Mouse (Mus musculus): Measurements from ENCODE around the gene Npm1. TPM values are rescaled to one million over a fixed set of nuclear protein-coding genes. Genes with fewer than 3 reads are reported as not detected.

Gene Npm1
- total RNA-seq (2017), result 597 and 613 TPM in 2 replicates

DNA sequence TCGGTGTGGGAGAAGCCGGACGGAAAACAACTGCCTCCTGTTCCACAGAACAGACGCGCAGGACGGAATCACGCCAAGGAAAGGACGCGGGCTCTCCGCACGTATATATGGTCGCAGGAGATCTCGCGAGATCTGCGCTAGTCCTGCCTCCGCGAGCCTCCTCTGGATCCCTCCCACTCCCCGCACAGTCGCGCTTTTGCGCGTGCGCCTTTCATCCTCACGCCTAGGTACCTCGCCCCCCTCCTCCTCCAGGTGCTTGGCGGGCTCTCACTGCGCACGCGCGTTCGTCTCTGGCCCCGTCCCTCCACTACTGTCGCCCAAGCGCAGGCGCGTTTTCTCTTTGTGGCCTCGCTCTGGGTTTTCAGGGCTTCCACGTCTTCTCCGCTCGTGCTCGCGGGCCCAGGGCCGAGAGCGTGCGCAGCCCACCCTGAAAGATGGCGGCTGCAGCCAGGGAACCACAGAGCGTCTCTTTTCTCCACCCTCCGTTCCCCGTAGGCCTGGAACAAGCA, at the start of gene Npm1:
Gene Npm1 (minus strand): TSS at position 209 of the 509 bp plus-strand sequence.
- peak; percentile 97 for ATAC-seq (ENCODE audit: extremely low read depth, insufficient number of reproducible peaks, low FRiP score, poor library complexity, severe bottlenecking)

DNA sequence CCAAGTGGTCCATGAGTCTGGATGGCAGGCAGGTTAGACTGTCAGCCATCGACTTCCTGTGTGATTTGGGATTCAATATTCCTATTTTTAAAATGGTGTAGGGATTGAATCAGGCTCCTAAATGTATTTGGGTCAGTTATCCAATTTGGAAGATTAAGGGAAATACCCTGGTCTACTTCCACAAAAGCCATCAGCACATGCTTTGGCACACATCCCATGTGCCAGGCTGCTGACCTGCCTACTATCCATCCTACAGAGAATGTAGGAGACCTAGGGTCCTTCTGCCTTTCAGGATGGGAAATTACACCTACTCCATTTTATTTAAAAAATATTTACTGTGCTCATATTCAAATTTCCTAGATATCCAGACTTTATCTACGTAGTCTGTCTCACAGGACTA, 44.4 kb upstream of the Npm1 start:
- no peak for ATAC-seq (ENCODE audit: extremely low read depth, insufficient number of reproducible peaks, low FRiP score, poor library complexity, severe bottlenecking)

DNA sequence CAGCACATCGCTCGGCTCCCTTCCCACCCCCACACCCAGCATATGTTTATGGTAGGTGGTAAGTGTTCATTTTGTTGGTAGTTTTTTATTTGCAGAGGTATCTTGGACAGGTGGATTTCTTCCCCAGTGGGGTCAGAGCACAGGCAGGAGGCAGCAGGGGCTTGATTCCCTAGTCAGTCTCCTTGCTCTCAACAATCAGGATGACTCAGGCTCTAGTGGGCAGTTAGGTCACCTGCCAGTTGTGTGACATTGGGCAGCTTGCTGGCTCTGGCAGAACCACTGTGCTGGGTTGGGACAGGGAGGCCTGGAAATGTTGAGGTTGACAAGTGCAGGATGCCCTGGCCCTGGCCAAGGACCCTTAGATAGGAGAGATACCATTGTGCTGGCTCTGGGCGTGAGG, 42.0 kb upstream of the Npm1 start:
- ATAC-seq (ENCODE audit: extremely low read depth, insufficient number of reproducible peaks, low FRiP score, poor library complexity, severe bottlenecking), result no peak

DNA sequence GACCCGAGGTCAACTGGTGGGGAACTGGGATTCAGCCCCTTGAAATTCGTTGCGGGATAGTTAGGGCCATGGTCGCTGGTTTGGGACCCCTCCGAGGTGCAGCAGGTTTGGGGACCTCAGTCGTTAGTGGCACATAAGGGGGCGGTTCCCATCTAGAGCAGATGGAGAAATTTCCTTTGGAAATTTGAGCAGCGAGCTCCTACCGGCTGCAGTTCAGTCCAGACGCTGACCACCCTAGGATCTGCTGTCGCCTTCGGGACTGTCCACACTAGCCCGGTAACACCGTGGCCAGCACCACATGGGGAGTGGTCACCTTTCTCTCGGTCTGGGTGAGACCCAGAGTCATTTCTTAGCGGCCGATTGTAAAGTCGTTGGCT, 41.3 kb upstream of the Npm1 start:
- no peak for ATAC-seq (ENCODE audit: extremely low read depth, insufficient number of reproducible peaks, low FRiP score, poor library complexity, severe bottlenecking)

DNA sequence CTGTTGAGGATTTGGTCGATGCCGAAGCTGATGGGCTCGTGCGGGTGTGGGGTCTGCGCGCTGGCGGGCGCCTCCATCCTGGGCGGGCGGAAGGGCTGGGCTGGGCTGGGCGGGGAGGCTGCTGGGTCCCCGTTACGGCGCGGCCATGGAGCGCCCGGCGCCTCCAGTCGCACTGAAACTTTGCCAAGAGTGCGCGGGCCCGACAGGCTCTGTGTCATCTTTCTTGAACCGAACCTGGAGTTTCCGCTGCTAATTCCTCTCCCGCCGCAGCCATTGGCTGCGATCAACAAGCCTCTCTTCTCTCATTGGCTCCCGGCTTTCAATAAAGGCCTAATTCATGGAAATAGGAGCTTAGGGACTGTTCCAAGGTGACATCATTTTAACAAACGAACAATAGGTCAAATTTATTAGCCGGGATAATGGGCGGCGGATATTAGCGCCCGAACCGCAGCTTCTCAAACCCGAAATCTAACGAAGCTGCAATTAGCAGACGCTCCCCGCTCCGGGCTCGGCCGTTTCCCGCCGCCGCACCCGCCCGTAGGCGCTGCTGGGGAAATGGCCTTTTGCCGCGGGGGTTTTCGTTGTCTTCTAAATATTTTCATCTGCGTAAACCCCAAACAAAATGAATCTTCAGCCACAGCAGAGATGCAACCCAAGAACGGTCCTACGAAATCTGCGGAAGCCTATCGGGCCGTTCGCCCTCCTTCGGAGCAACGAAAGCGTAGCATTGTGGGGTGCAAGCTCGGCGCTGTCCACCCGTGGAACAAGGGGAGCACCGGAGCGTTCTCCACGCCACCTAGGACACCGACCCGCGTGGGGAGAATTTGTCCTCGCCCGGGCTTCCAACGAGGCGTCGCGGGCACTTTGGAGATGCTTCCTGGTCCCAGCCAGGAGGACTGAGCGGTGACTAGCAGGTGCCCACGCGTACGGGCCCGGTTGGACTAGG, 40.6 kb upstream of the Npm1 start, which contains the start of gene Tlx3:
Gene Tlx3 (minus strand): TSS at position 207 of the 946 bp plus-strand sequence.
- ATAC-seq (ENCODE audit: extremely low read depth, insufficient number of reproducible peaks, low FRiP score, poor library complexity, severe bottlenecking), result no peak

DNA sequence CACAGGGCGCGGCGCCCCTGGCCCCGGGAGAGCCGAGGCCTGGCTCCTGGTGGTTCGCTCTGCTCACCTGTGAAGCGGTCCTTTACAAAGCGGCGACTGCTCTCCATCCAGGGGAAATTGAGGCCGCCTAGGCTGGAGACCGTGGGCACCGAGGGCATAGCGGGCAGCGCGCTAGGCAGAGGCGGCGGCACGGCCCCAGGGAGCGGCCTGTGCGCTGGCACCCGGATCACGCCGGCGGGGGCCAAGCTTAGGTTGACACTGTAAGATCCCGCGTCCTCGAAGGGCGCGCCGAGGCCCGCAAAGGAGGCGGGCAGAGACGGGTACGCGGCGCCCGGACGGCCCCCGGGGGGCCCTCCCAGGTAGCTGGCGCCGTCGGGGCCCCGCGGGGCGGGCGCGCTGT, 40.0 kb upstream of the Npm1 start:
- ATAC-seq (ENCODE audit: extremely low read depth, insufficient number of reproducible peaks, low FRiP score, poor library complexity, severe bottlenecking), result no peak

DNA sequence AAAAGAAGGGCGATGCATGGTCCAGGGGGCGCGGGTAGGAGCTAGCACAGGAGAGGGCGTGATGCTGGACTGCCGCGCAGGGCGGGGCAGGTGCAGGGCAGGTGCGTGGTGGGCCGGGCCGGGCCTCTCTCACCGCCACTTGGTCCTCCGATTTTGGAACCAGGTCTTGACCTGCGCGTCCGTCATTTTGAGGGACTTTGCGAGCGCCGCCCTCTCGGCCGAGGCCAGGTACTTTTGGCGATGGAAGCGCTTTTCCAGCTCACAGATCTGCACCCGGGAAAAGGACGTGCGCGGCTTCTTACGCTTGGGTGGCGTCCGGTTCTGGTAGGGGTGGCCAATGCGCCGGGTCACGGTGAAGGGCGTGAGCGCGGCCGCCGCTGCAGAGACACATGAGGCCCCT, 39.3 kb upstream of the Npm1 start:
- no peak for ATAC-seq (ENCODE audit: extremely low read depth, insufficient number of reproducible peaks, low FRiP score, poor library complexity, severe bottlenecking)

DNA sequence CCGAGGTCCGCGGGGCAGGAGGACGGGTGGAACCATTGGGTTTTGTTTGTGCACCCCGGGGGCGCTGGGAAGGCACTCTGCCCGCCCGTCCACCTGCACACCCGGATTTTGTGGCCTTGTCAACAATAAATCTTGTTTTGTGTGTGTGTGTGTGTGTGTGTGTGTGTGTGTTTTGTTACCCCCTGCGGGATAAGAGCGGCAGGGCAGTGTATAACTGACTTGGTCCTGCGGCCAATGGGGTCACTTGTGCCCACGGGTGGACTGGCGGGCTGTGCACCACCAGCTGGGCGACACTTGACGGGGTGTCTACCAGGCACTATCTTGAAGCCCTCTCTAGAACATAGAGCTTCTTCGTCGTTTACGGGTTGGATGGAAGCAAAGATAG, 38.6 kb upstream of the Npm1 start:
- ATAC-seq (ENCODE audit: extremely low read depth, insufficient number of reproducible peaks, low FRiP score, poor library complexity, severe bottlenecking), result no peak

DNA sequence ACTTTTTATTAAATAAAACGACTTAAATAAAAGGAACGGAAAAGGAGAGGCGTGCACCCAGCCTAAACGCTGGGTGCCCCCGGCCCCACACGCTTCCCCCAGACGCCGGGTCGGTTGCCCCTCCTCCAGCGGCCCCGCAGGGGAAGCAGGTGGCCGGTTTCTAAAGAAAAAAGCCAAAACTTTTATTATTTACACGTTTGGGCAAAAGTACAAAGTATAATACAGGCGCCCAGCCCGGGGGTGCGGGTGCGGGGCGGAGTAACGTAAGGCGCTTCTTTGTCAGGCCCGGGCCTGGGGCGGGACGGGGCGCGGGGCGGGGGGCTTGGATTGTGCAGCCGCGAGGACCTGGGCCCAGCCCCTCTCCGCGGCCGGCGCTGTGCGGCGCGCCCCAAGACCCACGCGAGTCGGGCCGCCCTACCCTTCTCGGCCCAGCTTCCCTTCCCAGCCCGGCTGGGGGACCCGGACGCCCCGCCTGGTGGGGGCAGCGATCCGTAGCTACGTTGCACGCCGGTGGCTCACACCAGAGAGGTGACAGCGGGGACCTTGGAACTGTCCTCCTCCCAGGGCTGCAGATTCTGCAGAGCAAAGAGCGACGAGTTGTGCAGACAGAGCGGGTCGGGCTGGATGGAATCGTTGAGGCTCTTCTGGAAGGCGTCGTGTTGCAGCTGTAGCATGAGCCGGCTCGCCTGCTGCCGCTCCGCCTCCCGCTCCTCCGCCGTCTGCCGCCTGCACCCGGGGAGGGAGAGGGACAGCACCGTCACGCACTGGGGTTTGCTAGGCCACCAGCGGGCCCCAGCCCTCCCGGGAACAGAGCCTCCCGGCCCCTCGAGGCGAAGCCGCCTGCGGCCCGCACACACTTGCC, 38.0 kb upstream of the Npm1 start:
- no peak for ATAC-seq (ENCODE audit: extremely low read depth, insufficient number of reproducible peaks, low FRiP score, poor library complexity, severe bottlenecking)

DNA sequence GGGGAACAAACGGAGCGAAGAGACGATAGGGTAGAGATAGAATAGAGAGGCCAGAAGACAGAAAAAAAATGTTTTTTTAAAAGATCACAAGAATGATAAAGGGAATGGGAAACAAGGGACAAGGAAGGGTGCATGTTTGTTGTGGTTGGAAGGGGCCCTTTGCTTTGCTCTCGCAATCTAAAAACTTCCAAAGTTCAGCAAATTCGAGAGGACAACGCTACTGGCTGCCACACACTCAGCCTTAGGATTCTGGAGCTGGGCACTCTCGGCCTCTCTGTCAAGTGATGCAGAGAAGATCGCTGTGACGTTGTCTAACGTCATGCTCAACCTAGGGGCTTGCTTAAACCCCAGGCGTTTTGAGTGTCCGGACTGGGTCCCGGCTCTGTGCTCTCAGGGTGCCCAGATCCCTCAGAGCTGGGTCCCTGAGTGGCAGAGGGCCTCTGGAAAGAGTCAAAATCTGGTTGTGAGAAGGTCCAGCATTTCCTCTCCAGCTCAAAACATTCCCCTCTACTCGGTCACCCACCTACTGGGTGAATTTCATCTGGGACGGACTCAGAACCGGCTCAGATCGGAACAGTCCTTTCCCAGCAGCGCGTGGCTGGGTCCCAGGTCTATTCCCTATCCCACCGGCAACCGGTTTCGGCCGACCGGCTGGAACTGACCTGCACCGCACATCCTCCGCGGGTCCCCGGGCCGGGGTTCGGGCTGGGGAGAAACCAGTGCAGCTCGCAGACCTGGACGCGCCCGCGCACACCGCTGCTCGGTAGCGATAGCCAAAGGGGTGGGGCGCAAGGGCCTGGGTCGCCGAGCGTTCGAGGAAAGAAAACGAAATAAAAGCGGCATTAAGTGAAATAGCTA, 37.1 kb upstream of the Npm1 start:
- ATAC-seq (ENCODE audit: extremely low read depth, insufficient number of reproducible peaks, low FRiP score, poor library complexity, severe bottlenecking), result no peak

DNA sequence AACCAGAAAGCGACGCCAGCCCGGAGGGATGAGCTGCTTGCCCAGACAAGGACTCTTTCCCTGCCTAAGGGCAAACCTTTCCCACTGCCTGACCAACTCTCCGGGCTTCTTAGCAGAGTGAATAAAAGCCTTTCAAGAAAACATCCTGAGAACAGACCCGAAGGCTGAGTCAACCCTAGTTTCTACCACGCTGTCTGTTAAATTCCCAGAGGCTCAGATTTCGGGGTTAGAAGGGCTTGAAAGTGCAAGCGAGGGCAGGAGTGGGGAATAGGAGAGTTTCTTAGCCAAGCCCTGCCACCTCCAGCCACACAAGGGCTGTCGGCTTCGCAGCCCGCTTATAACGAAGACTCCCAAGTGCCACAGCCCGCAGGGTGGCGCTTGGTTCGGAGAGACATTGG, 36.1 kb upstream of the Npm1 start:
- ATAC-seq (ENCODE audit: extremely low read depth, insufficient number of reproducible peaks, low FRiP score, poor library complexity, severe bottlenecking), result no peak

DNA sequence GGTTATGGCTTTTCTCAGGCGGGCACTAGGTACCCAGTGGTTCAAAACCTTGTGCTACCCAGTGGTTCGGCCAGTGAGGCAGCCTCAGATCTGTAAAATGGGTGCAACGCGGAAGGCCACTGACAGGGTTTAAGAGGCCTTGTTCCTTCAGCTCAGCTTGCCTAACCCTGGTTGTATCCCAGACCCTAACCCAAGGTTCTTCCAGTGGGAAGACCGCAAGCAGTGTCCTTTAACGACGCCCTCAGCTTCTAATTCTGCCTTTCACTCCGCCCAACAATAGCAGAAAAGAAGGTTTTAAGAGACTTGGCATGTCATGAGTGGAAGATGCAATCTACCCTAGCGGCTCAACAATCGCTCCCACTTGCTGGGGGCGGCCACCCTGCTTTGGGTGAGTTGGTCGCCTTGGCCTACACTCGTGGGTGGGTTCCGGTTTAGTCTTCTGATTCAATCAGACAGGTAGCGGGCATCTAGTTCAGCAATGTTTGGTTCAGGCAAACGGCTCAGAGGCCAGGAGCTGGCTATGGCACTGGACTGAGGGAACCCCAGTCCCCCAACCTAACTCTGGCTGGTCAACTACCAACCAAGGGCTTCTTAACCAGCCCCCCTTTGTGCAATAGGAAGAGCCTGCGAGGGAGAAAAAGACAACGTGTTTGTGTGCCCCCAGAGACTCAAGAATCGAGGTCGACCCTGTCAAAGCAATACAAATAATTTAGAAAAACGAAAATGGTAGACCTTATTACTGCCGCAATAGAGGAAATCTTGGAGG, 35.5 kb upstream of the Npm1 start:
- ATAC-seq (ENCODE audit: extremely low read depth, insufficient number of reproducible peaks, low FRiP score, poor library complexity, severe bottlenecking), result no peak

DNA sequence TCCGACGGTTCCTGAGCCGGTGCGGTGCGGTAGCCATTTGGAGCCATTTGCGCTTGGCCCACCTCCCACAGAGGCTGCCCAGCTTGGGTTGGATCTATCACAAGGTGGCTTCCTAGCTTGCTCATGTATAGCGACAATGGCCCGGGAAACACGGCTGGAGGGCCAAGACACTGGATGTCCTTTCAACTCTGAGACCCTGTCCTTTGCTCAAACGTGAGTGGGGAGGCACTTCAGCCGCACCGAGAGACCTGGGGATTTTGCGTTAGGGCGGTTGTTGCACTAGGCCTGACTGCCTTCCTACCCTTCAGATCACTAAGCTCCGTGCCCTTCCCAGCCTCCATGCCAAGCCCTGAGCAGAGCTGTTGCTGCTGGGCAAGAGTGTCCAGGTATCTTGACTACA, 34.7 kb upstream of the Npm1 start:
- no peak for ATAC-seq (ENCODE audit: extremely low read depth, insufficient number of reproducible peaks, low FRiP score, poor library complexity, severe bottlenecking)

DNA sequence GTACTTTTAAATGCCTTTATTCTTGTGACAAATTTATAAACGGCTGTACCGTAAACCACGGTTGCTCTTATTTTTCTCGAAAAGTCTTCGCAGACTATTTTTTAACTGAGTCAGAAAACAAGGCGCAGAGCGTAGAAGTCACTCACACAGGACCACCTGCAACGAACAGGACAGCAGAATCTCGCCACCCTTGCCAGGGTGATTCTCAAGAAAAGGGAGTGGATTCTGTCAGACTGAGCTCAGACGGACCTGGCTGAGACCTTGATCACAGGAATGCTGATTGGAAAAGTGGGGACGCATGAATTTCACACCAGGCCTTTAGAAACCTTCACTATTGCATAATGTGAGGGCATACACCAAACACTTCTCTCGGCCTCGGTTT, 34.1 kb upstream of the Npm1 start:
- no peak for ATAC-seq (ENCODE audit: extremely low read depth, insufficient number of reproducible peaks, low FRiP score, poor library complexity, severe bottlenecking)

DNA sequence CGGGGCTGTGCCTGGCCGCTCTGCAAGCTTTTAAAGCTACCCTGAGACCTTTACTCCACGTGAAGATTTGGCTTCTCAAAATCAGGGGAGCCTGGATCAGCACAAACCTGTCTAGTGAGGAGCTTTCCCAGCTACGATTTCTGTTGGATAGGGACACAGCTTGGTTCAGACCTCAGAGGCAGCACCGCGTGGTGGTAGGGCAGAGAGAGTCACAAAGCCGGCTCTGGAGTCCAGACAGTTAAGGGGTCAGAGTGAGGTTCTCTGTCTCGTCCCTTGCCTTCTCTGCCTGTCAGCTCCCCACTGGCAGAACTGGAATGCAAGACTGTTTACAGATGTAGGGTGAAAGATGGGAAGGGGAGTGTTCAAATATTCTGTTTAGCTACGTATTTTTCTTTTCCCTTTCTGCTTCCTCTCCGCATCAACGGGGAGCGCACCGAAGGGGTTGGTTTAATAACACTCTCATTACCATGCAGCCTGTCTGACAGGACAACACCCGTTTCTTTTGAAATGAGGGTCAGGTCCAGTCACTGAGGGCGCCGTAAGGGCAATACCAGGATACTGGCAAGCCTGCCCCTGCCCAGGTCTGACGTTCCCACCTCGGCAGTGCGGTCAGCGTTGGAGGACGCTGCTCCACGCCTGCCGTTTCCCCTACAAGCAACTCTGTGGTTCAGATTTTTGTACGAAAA, 33.6 kb upstream of the Npm1 start:
- no peak for ATAC-seq (ENCODE audit: extremely low read depth, insufficient number of reproducible peaks, low FRiP score, poor library complexity, severe bottlenecking)

DNA sequence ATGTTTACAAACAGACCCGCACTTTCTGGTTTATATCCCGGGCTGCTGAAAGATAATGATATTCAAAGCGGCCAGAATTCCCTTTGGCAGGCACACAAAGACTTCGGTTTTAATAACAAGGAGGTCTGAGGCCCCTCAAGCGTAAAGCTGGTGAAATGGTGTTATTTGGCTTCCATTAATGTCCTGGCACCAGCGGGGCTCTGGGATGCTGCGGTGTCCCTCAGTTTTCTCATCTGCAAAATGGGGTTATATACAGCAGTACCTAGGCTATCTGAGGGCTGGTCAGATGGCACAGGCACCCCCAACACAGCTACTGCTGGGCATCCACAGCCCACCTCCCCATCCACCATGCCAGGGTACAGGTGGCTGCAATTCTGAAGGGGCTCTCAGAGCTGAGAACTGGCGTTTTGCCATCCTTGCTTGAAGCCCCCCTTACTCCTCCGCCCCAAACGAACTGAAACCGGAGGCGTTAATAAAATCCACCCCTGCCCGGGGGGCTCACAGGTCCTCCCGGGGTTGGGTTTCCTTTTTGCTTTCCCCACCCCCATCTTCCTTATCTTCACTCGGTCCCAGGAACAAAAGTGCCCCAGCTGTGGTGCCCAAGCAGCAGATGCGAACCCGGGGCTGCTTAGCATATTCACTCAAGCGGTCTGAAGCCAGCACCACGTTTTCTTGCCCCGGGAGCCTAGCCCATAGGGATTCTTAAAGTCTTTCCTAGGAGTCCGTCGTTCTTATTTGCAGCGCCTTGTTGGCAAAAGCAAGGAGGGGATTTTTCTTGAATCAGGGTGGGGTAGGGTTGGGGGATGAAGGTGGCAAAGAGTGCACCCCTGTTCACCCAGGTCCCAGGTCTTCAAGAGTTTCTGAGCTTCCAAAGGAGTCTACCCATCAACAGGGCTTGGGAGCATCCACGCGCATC, 32.8 kb upstream of the Npm1 start:
- no peak for ATAC-seq (ENCODE audit: extremely low read depth, insufficient number of reproducible peaks, low FRiP score, poor library complexity, severe bottlenecking)

DNA sequence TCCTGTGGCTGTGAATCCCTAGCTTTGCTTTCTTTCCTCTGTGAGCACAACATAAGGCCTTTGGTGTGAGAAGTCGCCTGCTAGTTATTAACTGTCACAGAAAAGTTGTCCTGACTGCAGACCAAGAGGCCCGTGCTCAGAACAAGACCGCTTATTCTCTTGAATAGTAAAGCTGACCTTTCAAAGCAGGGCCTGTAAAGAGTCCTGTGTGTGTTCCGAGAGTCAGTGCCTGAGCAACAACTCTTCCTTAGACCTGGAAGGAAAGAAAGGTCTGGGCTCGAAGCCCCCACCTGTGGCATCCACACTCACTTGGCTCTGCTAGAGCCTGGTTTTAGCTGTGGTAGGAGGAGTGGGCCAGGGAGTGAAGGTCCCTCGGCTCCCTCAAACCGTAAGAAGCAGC, 32.1 kb upstream of the Npm1 start:
- ATAC-seq (ENCODE audit: extremely low read depth, insufficient number of reproducible peaks, low FRiP score, poor library complexity, severe bottlenecking), result no peak
